Mouse (Mus musculus): ENCODE results near the gene Coq8b. TPM values are rescaled to one million over a fixed set of nuclear protein-coding genes. Genes with fewer than 3 reads are reported as not detected.

Coq8b gene
- polyA plus RNA-seq, 1 experiment = 45.5 TPM

DNA sequence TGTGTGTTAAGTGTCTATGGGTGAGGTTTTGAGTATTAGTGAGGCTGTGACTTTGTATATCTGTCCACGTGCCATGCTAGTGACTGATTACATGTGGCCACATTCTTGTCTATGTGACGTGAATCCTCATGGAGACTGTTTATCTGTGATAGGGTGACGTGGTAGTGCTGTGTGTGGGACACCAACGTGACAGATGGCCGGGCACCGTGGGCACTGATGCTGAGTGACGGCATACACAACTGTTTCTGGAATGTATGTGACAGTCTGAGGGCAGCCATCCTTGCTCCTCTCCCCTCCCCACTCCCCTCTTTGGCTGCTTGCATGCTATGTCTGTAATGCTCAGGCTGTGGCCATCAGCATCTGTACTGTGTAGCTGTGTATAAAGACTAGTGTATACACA, 28.0 kb downstream of the Coq8b start:
- TF ChIP-seq GATA1 (IDR thresholded peaks at IDR 0.05; ENCODE audit: borderline replicate concordance, low read length) = no peak
- TF ChIP-seq FLI1 (IDR thresholded peaks at IDR 0.05; ENCODE audit: low read length) = no peak
- peaks cover 46% of the 10 kb centered on the region for H3K27me3 ChIP-seq (replicated peaks)
- H3K9me3 ChIP-seq = no peaks in the 10 kb centered on the region
- peaks cover 43% of the 10 kb centered on the region for H3K4me1 ChIP-seq
- H3K4me3 ChIP-seq (replicated peaks) = peak overlapping the region; percentile 66
- peaks cover 17% of the 10 kb centered on the region for H3K36me3 ChIP-seq (replicated peaks; ENCODE audit: low read length)

GRCm38 (mm10) chr7:27261888-27262287, 29.1 kb downstream of the Coq8b start:
- Histone ChIP-seq H3K4me1 (peaks cover 39% of the 10 kb centered on the region), H3K27me3 (replicated peaks) (peaks cover 47% of the 10 kb centered on the region), H3K9me3 (no peaks in the 10 kb centered on the region), H3K4me3 (replicated peaks) (no peak overlapping the region), H3K36me3 (replicated peaks; ENCODE audit: low read length) (peaks cover 8% of the 10 kb centered on the region)
- no peak for TF ChIP-seq FLI1 (IDR thresholded peaks at IDR 0.05; ENCODE audit: low read length)
- no peak for TF ChIP-seq GATA1 (IDR thresholded peaks at IDR 0.05; ENCODE audit: borderline replicate concordance, low read length)

- Histone ChIP-seq H3K9me3 (peaks cover 16% of the 10 kb centered on the region), H3K4me1 (peaks cover 20% of the 10 kb centered on the region), H3K36me3 (replicated peaks; ENCODE audit: low read length) (peaks cover 3% of the 10 kb centered on the region), H3K4me3 (replicated peaks) (no peak overlapping the region), H3K27me3 (replicated peaks) (peaks cover 38% of the 10 kb centered on the region)
- no peak for TF ChIP-seq GATA1 (IDR thresholded peaks at IDR 0.05; ENCODE audit: borderline replicate concordance, low read length)
- no peak for TF ChIP-seq FLI1 (IDR thresholded peaks at IDR 0.05; ENCODE audit: low read length)
Observed at GRCm38 (mm10) chr7:27264761-27265160, 31.9 kb downstream of the Coq8b start.

- H3K4me3 ChIP-seq (replicated peaks) = no peak overlapping the region
- TF ChIP-seq GATA1 (IDR thresholded peaks at IDR 0.05; ENCODE audit: borderline replicate concordance, low read length) (no peak), FLI1 (IDR thresholded peaks at IDR 0.05; ENCODE audit: low read length) (no peak)
- H3K27me3 ChIP-seq (replicated peaks) = peaks cover 20% of the 10 kb centered on the region
- peaks cover 23% of the 10 kb centered on the region for H3K9me3 ChIP-seq
- peaks cover 7% of the 10 kb centered on the region for H3K4me1 ChIP-seq
- H3K36me3 ChIP-seq (replicated peaks; ENCODE audit: low read length) = peaks cover 3% of the 10 kb centered on the region
Observed at GRCm38 (mm10) chr7:27266515-27267128, 33.8 kb downstream of the Coq8b start.

DNA sequence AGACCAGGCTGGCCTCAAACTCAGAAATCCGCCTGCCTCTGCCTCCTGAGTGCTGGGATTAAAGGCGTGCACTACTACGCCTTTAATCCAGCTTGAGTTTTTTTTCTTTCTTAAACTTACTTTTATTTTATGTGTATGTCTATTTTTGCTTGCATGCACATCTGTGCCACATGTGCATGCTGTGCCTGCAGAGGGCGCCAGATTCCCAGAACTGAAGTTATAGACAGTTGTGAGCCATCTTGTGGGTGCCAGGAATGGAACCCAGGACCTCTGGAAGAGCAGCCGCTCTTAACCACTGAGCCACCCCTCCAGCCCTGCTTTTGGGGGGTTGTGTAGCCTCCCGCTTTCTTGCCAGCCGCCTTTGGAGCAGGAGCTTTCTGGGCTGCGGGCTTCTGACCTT, 38.6 kb downstream of the Coq8b start:
- no peak for TF ChIP-seq FLI1 (IDR thresholded peaks at IDR 0.05; ENCODE audit: low read length)
- TF ChIP-seq GATA1 (IDR thresholded peaks at IDR 0.05; ENCODE audit: borderline replicate concordance, low read length) = no peak
- Histone ChIP-seq H3K4me3 (replicated peaks) (no peak overlapping the region), H3K4me1 (peaks cover 20% of the 10 kb centered on the region), H3K36me3 (replicated peaks; ENCODE audit: low read length) (peaks cover 3% of the 10 kb centered on the region), H3K9me3 (peaks cover 24% of the 10 kb centered on the region), H3K27me3 (replicated peaks) (peaks cover 4% of the 10 kb centered on the region)

GRCm38 (mm10) chr7:27273739-27274351, 41.0 kb downstream of the Coq8b start:
- Histone ChIP-seq H3K4me3 (replicated peaks) (peak overlapping the region; percentile 3), H3K27me3 (replicated peaks) (peaks cover 10% of the 10 kb centered on the region), H3K9me3 (peaks cover 13% of the 10 kb centered on the region), H3K36me3 (replicated peaks; ENCODE audit: low read length) (no peaks in the 10 kb centered on the region), H3K4me1 (peaks cover 21% of the 10 kb centered on the region; the same call in 1 of the 2 replicates)
- TF ChIP-seq FLI1 (IDR thresholded peaks at IDR 0.05; ENCODE audit: low read length) (no peak), GATA1 (IDR thresholded peaks at IDR 0.05; ENCODE audit: borderline replicate concordance, low read length) (no peak)

GRCm38 (mm10) chr7:27274916-27275315, 42.1 kb downstream of the Coq8b start:
- peaks cover 10% of the 10 kb centered on the region for H3K27me3 ChIP-seq (replicated peaks)
- H3K9me3 ChIP-seq = peaks cover 7% of the 10 kb centered on the region
- TF ChIP-seq FLI1 (IDR thresholded peaks at IDR 0.05; ENCODE audit: low read length) (no peak), GATA1 (IDR thresholded peaks at IDR 0.05; ENCODE audit: borderline replicate concordance, low read length) (no peak)
- H3K4me3 ChIP-seq (replicated peaks) = no peak overlapping the region
- no peaks in the 10 kb centered on the region for H3K36me3 ChIP-seq (replicated peaks; ENCODE audit: low read length)
- H3K4me1 ChIP-seq = peaks cover 17% of the 10 kb centered on the region; the same call in 1 of the 2 replicates

GRCm38 (mm10) chr7:27276021-27276420, 43.2 kb downstream of the Coq8b start:
- Histone ChIP-seq H3K4me3 (replicated peaks) (no peak overlapping the region), H3K36me3 (replicated peaks; ENCODE audit: low read length) (no peaks in the 10 kb centered on the region), H3K9me3 (peaks cover 4% of the 10 kb centered on the region), H3K27me3 (replicated peaks) (peaks cover 17% of the 10 kb centered on the region), H3K4me1 (peaks cover 17% of the 10 kb centered on the region; the same call in 1 of the 2 replicates)
- TF ChIP-seq FLI1 (IDR thresholded peaks at IDR 0.05; ENCODE audit: low read length) (no peak), GATA1 (IDR thresholded peaks at IDR 0.05; ENCODE audit: borderline replicate concordance, low read length) (no peak)

- Histone ChIP-seq H3K36me3 (replicated peaks; ENCODE audit: low read length) (no peaks in the 10 kb centered on the region), H3K4me3 (replicated peaks) (no peak overlapping the region), H3K27me3 (replicated peaks) (peaks cover 23% of the 10 kb centered on the region), H3K9me3 (no peaks in the 10 kb centered on the region), H3K4me1 (peaks cover 17% of the 10 kb centered on the region; the same call in 1 of the 2 replicates)
- TF ChIP-seq GATA1 (IDR thresholded peaks at IDR 0.05; ENCODE audit: borderline replicate concordance, low read length) (no peak), FLI1 (IDR thresholded peaks at IDR 0.05; ENCODE audit: low read length) (no peak)
Observed at GRCm38 (mm10) chr7:27277191-27277590, 44.4 kb downstream of the Coq8b start.

DNA sequence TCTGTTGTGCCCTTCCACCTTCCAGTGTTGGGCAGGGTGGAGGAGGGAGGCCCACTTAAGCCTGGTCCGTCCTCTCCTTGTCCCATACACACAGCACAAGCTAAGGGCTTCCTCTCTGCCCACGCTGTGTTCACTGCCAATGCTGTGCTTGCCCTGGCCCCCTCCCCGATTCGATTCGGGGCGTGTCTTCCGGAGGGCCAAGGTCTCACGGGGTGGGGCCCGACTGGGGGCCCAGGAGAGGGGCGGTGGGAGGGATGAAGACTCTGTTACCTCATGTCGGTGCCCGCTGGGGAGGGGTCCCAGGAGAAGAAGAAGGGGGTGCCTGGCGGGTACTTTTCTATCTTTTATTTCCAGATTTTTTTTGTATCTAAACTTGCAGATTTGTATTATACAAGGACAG, 48.9 kb downstream of the Coq8b start:
- H3K36me3 ChIP-seq (replicated peaks; ENCODE audit: low read length) = no peaks in the 10 kb centered on the region
- H3K27me3 ChIP-seq (replicated peaks) = peaks cover 38% of the 10 kb centered on the region
- peaks cover 14% of the 10 kb centered on the region for H3K4me1 ChIP-seq
- H3K4me3 ChIP-seq (replicated peaks) = no peak overlapping the region
- H3K9me3 ChIP-seq = no peaks in the 10 kb centered on the region
- TF ChIP-seq FLI1 (IDR thresholded peaks at IDR 0.05; ENCODE audit: low read length) = no peak
- no peak for TF ChIP-seq GATA1 (IDR thresholded peaks at IDR 0.05; ENCODE audit: borderline replicate concordance, low read length)

Data from megakaryocyte, embryonic 14.5 days (primary cell).